Mouse (Mus musculus) embryonic fibroblast, embryonic 13.5 days (primary cell): ENCODE data around the gene Aldh9a1.

Experiments used
- CTCF ChIP-seq: IDR thresholded peaks from 2 replicates; pipeline ENCODE4 v1.5.1; 2011; ENCODE audit warnings: mild to moderate bottlenecking, control low read depth, low read length, moderate library complexity, borderline replicate concordance; ENCODE audit not compliant: insufficient read depth
- POLR2A ChIP-seq: IDR thresholded peaks from 2 replicates; pipeline ENCODE4 v1.6.1; 2011; ENCODE audit warnings: low read depth, mild to moderate bottlenecking, control low read depth, low read length, moderate library complexity

DNA sequence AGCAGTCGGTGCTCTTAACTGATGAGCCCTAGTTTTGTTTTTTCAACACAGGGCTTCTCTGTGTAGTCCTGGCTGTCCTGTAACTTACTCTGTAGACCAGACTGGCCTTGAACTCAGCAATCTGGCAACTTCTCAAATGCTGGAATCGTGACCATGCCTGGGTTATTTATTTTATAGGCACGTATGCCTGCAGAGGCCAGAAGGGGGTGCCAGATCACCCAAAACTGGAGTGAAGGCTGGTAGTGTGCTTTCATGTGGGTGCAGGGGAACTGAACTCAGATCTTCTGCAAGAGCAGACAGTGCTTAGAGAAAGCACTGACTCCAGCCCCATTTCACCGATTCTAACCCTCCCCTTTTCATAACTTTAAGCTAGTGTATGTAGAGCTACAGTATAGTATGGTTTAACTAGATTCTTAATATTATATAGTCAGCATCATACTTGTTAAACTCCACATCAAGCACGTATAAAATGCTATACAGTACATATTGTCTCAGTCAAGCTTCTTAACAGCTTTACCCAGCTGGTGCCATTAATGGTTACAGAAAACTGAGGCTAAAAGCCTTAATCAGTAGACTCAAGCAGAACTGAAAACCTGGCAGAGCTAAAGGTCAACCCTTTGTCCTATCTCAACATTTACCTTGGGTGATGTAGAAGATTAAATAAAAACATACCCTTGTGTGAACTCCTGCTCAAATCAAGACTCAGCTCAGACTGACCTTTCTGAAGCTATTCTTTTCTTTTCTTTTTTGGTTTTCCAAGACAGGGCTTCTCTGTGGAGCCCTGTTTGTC lies 43.1 kb upstream of the Aldh9a1 start:
- TF ChIP-seq CTCF, result peak; percentile 33; the same call in 1 of the 2 replicates
- TF ChIP-seq POLR2A, result peak; percentile 9; the same call in 1 of the 2 replicates
